Mouse (Mus musculus): ENCODE data around the gene Ap2a2. TPM values are rescaled to one million over a fixed set of nuclear protein-coding genes. Genes with fewer than 3 reads are reported as not detected.
"Not testable (repeated sequence)": the region's sequence is repeated elsewhere in the genome, so short reads cannot be mapped to it uniquely, and the experiment has no call there.

Gene Ap2a2
- polyA plus RNA-seq, 1 experiment from 2014 or later: 68.8 TPM

DNA sequence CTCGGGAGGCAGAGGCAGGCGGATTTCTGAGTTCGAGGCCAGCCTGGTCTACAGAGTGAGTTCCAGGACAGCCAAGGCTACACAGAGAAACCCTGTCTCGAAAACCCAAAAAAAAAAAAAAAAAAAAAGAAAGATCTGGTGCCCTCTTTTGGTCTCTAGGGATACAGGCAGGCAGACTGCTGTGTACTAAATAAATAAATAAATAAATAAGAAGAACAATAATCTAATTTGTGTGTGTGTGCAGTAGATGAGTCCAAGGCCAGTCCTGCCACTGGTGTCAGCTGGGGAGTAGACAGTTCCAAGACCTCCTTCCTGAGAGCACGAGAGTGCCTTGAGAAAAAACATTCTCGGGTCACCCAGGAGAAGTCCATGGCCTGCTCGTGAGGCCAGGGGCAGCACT is 28.3 kb downstream of the Ap2a2 start:
- H3K36me3 ChIP-seq (replicated peaks; ENCODE audit: control insufficient read depth, insufficient read depth, low read depth, low read length); H3K4me3 ChIP-seq (ENCODE audit: low read depth, low read length); DNase-seq (ENCODE audit: low spot score); H3K27me3 ChIP-seq (ENCODE audit: control insufficient read depth, insufficient read depth, low read length); H3K27ac ChIP-seq (replicated peaks; ENCODE audit: low read depth, low read length); ATAC-seq (replicated peaks; ENCODE audit: insufficient number of reproducible peaks, low FRiP score, low TSS enrichment, low read depth); H3K4me1 ChIP-seq (ENCODE audit: control insufficient read depth, insufficient read depth, low read length); H3K4me2 ChIP-seq (ENCODE audit: low read depth, low read length); H3K9ac ChIP-seq (replicated peaks; ENCODE audit: low read length); H3K9me3 ChIP-seq (replicated peaks; ENCODE audit: control insufficient read depth, low read length): not testable (repeated sequence)
- 91% methylated on average over 5 of the region's 7 CpGs for WGBS

DNA sequence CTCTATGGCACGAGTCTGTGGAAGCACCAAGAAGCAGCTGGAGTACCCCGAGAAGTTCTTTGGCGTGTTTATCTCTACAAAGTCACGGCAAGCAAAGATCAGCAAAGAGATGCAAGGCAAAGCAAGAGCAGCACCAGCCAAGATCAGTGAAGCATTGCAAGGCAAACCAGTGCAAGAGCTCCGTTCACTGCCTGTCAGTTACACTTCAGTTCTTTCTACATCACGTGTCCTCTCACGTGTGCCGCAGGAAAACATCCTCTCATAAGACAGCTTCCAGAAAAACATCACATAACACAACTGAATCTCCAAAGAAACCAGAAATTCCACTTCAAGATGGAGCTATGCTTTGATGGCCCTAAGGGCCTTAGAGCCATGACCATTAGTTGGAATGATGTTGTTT is 29.0 kb downstream of the Ap2a2 start:
- Histone ChIP-seq H3K27me3 (ENCODE audit: control insufficient read depth, insufficient read depth, low read length) (no peaks in the 10 kb centered on the region), H3K36me3 (replicated peaks; ENCODE audit: control insufficient read depth, insufficient read depth, low read depth, low read length) (no peaks in the 10 kb centered on the region; the same call in none of the 2 replicates), H3K9me3 (replicated peaks; ENCODE audit: control insufficient read depth, low read length) (no peaks in the 10 kb centered on the region), H3K9ac (replicated peaks; ENCODE audit: low read length) (no peak overlapping the region), H3K4me2 (ENCODE audit: low read depth, low read length) (no peak overlapping the region), H3K4me3 (ENCODE audit: low read depth, low read length) (no peak overlapping the region), H3K27ac (replicated peaks; ENCODE audit: low read depth, low read length) (no peak overlapping the region), H3K4me1 (ENCODE audit: control insufficient read depth, insufficient read depth, low read length) (no peaks in the 10 kb centered on the region)
- no peak for ATAC-seq (replicated peaks; ENCODE audit: insufficient number of reproducible peaks, low FRiP score, low TSS enrichment, low read depth)
- WGBS: 95% methylated on average over 8 of the region's 8 CpGs
- no peak for DNase-seq (ENCODE audit: low spot score)

DNA sequence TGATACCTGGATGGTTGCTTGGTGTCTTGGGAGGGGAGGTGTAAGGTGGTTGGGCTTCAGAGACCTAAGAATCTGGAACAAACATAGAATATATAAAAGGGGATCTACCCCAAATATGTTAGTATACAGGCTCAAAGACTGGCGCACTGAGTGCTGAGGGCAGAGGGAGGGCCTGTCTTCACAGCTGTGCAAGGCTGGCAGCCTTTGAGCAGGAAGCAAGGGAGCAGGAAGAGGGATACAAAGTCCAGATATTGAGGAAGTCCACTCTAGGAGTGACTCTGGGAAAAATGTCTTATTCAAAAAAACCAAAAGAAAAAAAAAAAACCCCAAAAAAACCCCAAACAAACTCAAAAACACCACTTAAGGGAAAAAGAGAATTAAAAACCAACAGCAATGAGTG is 30.1 kb downstream of the Ap2a2 start:
- Histone ChIP-seq H3K4me2 (ENCODE audit: low read depth, low read length) (no peak overlapping the region), H3K36me3 (replicated peaks; ENCODE audit: control insufficient read depth, insufficient read depth, low read depth, low read length) (no peaks in the 10 kb centered on the region; the same call in none of the 2 replicates), H3K27ac (replicated peaks; ENCODE audit: low read depth, low read length) (no peak overlapping the region), H3K4me1 (ENCODE audit: control insufficient read depth, insufficient read depth, low read length) (no peaks in the 10 kb centered on the region), H3K9ac (replicated peaks; ENCODE audit: low read length) (no peak overlapping the region), H3K4me3 (ENCODE audit: low read depth, low read length) (no peak overlapping the region), H3K9me3 (replicated peaks; ENCODE audit: control insufficient read depth, low read length) (no peaks in the 10 kb centered on the region), H3K27me3 (ENCODE audit: control insufficient read depth, insufficient read depth, low read length) (no peaks in the 10 kb centered on the region)
- WGBS: 88% methylated on average over 1 of the region's 1 CpGs
- ATAC-seq (replicated peaks; ENCODE audit: insufficient number of reproducible peaks, low FRiP score, low TSS enrichment, low read depth): no peak
- DNase-seq (ENCODE audit: low spot score): no peak

DNA sequence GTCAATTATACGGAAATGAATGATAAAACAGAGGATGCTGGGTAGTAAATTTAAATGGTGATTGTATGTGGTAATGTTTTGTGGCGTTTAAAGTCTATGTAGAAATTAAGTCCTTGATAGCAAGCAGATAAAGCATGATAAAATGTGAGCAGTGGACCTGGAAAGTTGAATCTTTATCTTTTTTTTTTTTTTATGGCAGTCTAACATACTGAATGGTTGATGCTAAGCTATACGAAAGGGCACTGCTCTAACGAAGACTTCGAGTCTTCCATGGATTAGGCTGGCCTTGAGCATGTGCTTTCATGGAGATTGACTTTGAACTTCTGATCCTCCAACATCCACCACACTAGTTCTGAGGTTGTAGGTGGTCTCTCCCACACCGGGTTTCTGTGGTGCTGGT is 31.1 kb downstream of the Ap2a2 start:
- H3K36me3 ChIP-seq (replicated peaks; ENCODE audit: control insufficient read depth, insufficient read depth, low read depth, low read length): no peaks in the 10 kb centered on the region; the same call in none of the 2 replicates

DNA sequence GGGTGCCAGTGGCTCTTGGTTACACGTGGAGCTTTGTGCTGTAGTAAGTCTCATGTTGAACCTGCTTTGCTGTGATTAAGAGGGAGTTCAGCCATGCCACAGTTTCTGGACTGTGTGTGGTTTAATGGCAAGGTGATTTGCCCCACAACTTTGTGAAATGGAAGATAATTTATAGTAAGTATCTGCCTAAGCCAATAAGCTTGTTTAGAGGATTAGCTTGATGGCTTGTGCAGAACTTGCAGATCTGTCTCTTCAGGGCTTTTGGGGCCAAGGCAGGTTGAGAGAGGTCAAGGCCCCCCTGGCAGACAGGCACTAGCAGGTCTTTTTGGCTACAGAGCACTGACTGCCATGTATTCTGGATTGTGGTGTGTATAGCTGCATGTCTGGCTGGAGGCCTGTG is 35.0 kb downstream of the Ap2a2 start:
- Histone ChIP-seq H3K4me1 (ENCODE audit: control insufficient read depth, insufficient read depth, low read length) (no peaks in the 10 kb centered on the region), H3K27ac (replicated peaks; ENCODE audit: low read depth, low read length) (no peak overlapping the region), H3K9me3 (replicated peaks; ENCODE audit: control insufficient read depth, low read length) (no peaks in the 10 kb centered on the region), H3K27me3 (ENCODE audit: control insufficient read depth, insufficient read depth, low read length) (no peaks in the 10 kb centered on the region), H3K9ac (replicated peaks; ENCODE audit: low read length) (no peak overlapping the region), H3K36me3 (replicated peaks; ENCODE audit: control insufficient read depth, insufficient read depth, low read depth, low read length) (peaks cover 6% of the 10 kb centered on the region), H3K4me3 (ENCODE audit: low read depth, low read length) (no peak overlapping the region), H3K4me2 (ENCODE audit: low read depth, low read length) (no peak overlapping the region)
- 87% methylated on average over 1 of the region's 1 CpGs for WGBS
- ATAC-seq (replicated peaks; ENCODE audit: insufficient number of reproducible peaks, low FRiP score, low TSS enrichment, low read depth) (no peak), DNase-seq (ENCODE audit: low spot score) (no peak)

More for the DNA sequence above, 31.1 kb downstream of the Ap2a2 start:
- H3K4me2 ChIP-seq (ENCODE audit: low read depth, low read length): no peak overlapping the region
- no peak overlapping the region for H3K4me3 ChIP-seq (ENCODE audit: low read depth, low read length)
- H3K27me3 ChIP-seq (ENCODE audit: control insufficient read depth, insufficient read depth, low read length): no peaks in the 10 kb centered on the region
- 95% methylated on average over 6 of the region's 6 CpGs for WGBS
- no peaks in the 10 kb centered on the region for H3K9me3 ChIP-seq (replicated peaks; ENCODE audit: control insufficient read depth, low read length)
- ATAC-seq (replicated peaks; ENCODE audit: insufficient number of reproducible peaks, low FRiP score, low TSS enrichment, low read depth) (no peak), DNase-seq (ENCODE audit: low spot score) (no peak)
- no peak overlapping the region for H3K27ac ChIP-seq (replicated peaks; ENCODE audit: low read depth, low read length)
- no peaks in the 10 kb centered on the region for H3K4me1 ChIP-seq (ENCODE audit: control insufficient read depth, insufficient read depth, low read length)
- H3K9ac ChIP-seq (replicated peaks; ENCODE audit: low read length): no peak overlapping the region

DNA sequence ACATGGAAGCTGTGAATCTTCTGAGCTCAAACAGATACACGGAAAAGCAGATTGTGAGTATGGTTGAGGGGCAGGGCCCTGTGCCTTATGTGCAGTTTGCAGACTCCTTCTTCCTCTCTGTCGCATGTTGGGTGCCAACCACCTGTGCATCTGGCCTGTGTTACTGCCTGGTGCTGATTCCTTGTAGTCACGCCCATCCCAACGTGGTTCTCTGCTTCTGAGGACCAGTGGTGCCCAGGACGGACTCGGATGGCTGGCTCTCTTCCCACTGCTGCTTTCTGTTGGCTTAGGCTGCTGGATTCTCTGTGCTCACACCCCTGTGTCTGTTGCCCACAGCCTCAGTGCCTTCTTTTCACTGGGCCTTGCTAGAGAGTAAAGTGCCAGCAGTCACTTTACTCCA is 35.6 kb downstream of the Ap2a2 start:
- DNase-seq (ENCODE audit: low spot score): no peak
- peaks cover 6% of the 10 kb centered on the region for H3K36me3 ChIP-seq (replicated peaks; ENCODE audit: control insufficient read depth, insufficient read depth, low read depth, low read length)

DNA sequence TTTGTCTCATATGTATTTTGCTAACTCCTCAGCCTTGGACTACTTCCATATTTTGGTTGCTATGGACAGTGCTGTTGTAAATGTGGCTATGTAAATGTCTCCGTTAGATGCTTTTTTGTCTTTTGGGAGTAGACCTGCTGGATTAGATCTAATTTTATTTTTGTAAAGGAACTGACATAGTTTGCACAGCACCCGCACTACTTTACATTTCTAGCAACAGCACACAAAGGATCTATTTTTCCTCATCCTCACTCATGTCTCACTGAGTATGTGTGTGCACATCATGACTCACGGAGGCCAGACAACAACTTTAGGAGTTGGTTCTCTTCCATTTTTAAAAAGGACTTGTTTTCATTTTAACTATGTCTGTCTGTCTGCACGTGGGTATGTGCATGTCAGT is 45.7 kb downstream of the Ap2a2 start:
- no peak overlapping the region for H3K27ac ChIP-seq (replicated peaks; ENCODE audit: low read depth, low read length)
- no peak overlapping the region for H3K9ac ChIP-seq (replicated peaks; ENCODE audit: low read length)
- DNase-seq (ENCODE audit: low spot score) (no peak), ATAC-seq (replicated peaks; ENCODE audit: insufficient number of reproducible peaks, low FRiP score, low TSS enrichment, low read depth) (no peak)
- H3K36me3 ChIP-seq (replicated peaks; ENCODE audit: control insufficient read depth, insufficient read depth, low read depth, low read length): no peaks in the 10 kb centered on the region
- H3K4me1 ChIP-seq (ENCODE audit: control insufficient read depth, insufficient read depth, low read length): no peaks in the 10 kb centered on the region
- H3K4me2 ChIP-seq (ENCODE audit: low read depth, low read length): no peak overlapping the region
- H3K9me3 ChIP-seq (replicated peaks; ENCODE audit: control insufficient read depth, low read length): no peaks in the 10 kb centered on the region
- WGBS: 91% methylated on average over 4 of the region's 4 CpGs
- no peaks in the 10 kb centered on the region for H3K27me3 ChIP-seq (ENCODE audit: control insufficient read depth, insufficient read depth, low read length)
- H3K4me3 ChIP-seq (ENCODE audit: low read depth, low read length): no peak overlapping the region

More for the DNA sequence above, 35.6 kb downstream of the Ap2a2 start:
- no peak overlapping the region for H3K27ac ChIP-seq (replicated peaks; ENCODE audit: low read depth, low read length)
- H3K9ac ChIP-seq (replicated peaks; ENCODE audit: low read length): no peak overlapping the region
- no peaks in the 10 kb centered on the region for H3K4me1 ChIP-seq (ENCODE audit: control insufficient read depth, insufficient read depth, low read length)
- no peak overlapping the region for H3K4me3 ChIP-seq (ENCODE audit: low read depth, low read length)
- 90% methylated on average over 6 of the region's 6 CpGs for WGBS
- no peaks in the 10 kb centered on the region for H3K27me3 ChIP-seq (ENCODE audit: control insufficient read depth, insufficient read depth, low read length)
- ATAC-seq (replicated peaks; ENCODE audit: insufficient number of reproducible peaks, low FRiP score, low TSS enrichment, low read depth): no peak
- H3K4me2 ChIP-seq (ENCODE audit: low read depth, low read length): no peak overlapping the region
- no peaks in the 10 kb centered on the region for H3K9me3 ChIP-seq (replicated peaks; ENCODE audit: control insufficient read depth, low read length)

DNA sequence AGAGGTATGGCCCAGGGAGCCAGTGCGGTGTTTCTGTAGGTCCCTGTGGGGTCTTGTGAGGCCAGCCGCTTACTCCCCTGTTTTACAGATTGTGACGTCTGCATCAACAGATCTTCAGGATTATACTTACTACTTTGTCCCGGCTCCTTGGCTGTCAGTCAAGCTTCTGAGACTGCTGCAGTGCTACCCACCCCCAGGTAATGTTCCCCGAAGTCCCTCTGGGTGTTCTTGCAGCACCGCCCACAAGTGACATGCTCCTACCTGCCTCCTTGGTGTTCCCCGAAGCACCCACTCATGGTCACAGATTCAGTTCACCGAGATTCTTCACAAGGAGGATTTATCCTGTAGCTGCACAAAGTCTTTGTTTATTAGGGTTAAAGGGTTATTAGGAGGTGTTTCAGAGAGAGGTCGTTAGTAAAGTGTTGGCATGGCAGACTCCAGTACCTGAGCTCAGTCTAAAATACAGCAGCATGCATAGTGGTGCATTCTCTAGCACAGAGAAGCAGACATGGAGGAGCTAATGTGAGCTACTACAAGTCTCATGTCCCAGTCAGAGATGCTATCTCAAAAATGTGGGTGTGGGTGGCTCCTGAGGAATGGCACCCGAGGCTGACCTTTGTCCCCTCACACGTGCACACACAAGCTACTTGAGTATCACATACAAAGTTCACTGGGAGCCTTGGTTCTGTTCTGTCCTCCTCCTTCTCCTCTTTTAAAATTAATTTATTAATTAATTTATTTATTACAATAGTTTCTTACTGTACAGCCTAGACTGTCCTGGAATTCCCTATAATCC is 47.9 kb downstream of the Ap2a2 start:
- no peak overlapping the region for H3K4me2 ChIP-seq (ENCODE audit: low read depth, low read length)
- no peaks in the 10 kb centered on the region for H3K27me3 ChIP-seq (ENCODE audit: control insufficient read depth, insufficient read depth, low read length)
- peaks cover 2% of the 10 kb centered on the region; the same call in 1 of the 2 replicates for H3K36me3 ChIP-seq (replicated peaks; ENCODE audit: control insufficient read depth, insufficient read depth, low read depth, low read length)
- H3K9me3 ChIP-seq (replicated peaks; ENCODE audit: control insufficient read depth, low read length): no peaks in the 10 kb centered on the region
- 84% methylated on average over 11 of the region's 11 CpGs for WGBS
- H3K4me1 ChIP-seq (ENCODE audit: control insufficient read depth, insufficient read depth, low read length): no peaks in the 10 kb centered on the region
- no peak overlapping the region for H3K27ac ChIP-seq (replicated peaks; ENCODE audit: low read depth, low read length)
- no peak for DNase-seq (ENCODE audit: low spot score)
- H3K4me3 ChIP-seq (ENCODE audit: low read depth, low read length): no peak overlapping the region
- no peak overlapping the region for H3K9ac ChIP-seq (replicated peaks; ENCODE audit: low read length)
- ATAC-seq (replicated peaks; ENCODE audit: insufficient number of reproducible peaks, low FRiP score, low TSS enrichment, low read depth): no peak
